Mouse (Mus musculus) urinary bladder, adult 2 months (tissue): ENCODE measurements around the gene Cemip. TPM values are rescaled to one million over a fixed set of nuclear protein-coding genes. Genes with fewer than 3 reads are reported as not detected.

Experiments used
- DNase-seq: peaks from one replicate; pipeline ENCODE4 v3.0.0; 2022; ENCODE audit warnings: low spot score
- polyA plus RNA-seq: library from polyadenylated mRNA; depleted of rRNA; stranded (reverse); fragments of >200 nt; gene quantifications from 2 replicates; pipeline ENCODE4 v1.2.3, GENCODE M21; 2012

Cemip gene
- polyA plus RNA-seq, 1 experiment, result 0.37 TPM

DNA sequence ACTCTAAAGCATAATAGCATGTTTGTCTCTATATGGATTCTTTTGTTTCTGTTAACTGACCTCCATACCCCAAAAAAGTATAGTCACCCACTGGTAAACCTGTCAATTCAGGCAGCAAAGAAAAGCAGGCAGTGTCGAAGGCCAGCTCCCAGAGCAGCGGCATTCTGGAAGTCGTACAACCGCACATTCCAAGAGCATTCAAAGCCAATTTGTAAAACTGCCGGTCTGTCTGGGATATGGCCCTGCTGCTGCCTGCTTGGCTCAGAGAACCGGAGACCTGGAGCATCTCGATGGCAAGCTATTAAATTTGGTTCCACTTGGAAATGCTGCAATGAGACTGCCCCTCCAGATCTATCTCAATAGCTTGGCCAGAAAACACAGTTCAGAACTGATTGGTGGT lies 113.8 kb downstream of the Cemip start:
- no peak for DNase-seq

DNA sequence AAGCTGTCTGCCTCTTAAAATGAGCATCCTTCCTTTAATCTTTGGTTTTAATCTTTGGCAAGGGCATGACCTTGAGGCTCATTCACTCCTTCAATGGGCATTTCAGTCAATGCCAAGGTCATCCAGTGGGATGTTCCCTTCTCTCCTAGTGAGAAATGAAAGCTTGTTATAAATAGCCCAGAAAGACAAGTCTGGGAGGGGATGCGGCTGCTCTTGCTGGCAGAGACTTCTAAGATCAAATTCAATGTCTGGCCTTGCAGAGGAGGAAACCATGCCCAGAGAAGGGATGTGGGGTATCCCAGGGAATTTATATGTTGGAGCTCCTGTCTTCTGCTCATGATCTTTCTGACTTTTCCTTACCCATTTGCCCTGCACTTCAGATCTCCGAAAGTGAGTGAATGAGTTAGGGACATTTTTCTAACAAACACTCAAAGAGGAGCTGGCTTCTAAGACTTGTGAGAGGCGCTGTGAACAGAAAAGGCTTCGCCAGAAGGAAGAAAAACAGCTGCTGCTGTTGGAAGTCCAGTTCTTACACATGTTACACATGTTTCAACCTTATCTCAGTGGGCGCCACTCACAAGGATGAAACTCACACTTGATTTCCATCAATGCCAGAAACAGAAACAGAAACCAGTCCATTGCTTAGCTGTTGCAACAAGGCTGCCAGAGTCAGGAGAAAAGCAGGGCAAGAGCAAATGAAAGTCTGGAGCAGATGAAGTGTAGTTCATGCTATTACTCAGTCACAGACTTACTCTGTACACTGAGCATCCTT lies 120.1 kb downstream of the Cemip start:
- DNase-seq, result no peak

DNA sequence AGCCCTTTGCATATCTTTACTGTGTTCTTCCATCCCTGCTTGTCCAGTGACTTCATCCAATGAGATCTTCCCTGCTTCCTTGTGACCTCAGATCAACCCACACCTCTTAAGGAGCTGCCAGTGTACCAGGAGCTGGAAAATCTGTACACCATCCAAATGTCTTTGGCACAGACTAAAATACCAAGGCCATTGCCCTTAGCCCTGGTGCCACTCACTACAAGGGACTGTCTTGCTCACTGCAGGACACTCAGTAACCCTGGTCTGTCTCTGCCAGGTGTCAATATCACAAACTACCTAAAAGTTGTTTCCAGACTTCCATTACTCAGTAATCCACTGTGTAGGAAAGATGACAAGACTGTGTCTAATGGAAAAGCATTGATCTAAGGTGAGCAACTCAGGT lies 121.1 kb downstream of the Cemip start:
- DNase-seq, result no peak

DNA sequence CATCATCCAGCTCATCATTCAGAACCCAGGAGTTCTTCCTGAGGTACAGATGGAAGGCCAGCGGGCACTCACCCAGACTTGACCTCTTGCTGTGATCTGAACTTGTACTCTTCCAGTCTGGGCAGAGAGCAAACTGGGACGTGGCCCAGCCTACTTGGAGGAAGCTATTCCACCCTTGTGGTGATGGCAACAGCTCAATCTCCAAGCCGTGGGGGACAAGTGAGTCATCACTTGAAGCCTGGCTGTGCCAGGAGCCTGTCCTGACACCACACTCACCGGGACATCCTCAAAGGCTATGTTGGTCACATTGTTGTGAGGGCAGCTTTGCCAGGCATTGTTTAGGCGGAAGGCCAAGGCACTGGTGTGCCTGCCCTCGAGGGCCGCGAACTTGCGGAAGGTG lies 133.8 kb downstream of the Cemip start:
- DNase-seq, result no peak

DNA sequence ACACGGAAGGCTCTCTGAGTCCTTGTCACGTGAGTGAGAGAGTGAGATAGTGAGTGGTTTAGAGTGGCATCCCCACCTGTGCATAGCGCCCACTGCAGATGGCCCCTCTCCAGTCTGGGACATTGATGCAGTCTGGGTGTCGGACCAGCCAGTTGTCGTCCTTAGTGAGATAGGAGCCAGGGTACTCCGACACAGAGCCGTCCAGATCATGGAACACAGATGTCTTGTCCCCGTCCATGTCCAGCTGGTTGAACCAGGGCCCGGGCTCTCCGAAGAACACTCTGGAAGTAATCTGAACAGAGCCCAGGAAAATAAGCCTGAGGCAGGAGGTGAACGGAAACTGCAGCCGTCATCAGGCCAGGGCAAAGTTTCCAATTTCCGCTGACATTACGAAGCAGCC lies 135.0 kb downstream of the Cemip start:
- DNase-seq, result no peak

DNA sequence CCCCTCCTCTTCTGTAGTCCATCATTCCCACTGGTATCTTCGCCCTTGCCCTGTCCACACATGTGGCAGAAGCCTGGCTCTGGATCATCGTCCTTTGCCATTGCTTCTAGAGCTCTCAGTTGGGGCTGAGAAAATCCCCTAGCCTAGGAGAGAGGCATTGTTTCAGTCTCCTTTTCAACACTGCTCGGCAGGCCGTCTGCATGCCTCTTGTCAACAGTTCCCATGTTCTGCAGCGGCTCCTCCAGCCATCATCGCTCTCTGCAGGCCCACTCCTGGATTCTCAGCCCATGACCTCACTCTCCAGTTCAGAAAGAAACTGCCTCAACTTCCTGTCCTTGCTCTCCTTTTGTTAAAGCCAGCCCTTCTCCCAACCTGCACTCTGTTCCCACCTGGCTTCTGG lies 136.6 kb downstream of the Cemip start:
- DNase-seq, result no peak

DNA sequence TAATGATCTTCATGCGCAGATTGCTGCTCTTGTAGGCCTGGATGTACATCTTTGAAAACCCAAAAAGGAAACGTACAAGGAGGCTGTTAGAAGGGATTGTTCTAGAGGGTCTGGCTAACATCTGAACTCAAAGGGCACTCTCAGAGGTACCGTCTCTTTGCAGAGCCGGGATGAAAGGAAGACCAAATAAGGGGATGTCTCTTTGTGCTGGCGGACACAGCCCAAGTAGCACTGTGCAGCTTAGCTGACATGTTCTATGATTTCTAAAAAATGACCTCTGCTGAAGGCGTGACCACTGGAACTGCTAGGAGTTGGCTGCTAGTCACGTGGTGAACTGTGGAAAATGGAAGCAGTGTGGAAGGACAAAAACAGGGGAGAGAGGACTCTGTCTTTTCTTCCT lies 137.6 kb downstream of the Cemip start:
- no peak for DNase-seq

DNA sequence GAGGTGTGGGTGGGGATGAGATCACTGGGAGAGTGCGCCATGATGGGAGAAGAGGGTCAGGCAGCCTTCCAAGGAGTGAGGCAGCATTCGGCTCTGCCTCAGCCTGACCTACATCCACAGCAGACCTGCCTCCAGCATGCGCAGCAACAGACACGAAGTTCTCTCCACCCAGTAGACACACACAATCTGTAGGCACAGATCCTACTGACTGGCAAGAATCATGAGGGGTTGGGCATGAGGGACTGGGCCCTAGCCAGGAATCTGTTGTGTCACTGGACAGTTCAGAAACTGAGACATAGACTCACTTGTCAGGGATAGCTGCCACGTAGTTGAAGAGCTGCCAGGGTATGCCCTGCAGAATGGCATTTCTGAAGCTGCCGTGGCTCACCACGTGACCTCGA lies 144.6 kb downstream of the Cemip start:
- no peak for DNase-seq

DNA sequence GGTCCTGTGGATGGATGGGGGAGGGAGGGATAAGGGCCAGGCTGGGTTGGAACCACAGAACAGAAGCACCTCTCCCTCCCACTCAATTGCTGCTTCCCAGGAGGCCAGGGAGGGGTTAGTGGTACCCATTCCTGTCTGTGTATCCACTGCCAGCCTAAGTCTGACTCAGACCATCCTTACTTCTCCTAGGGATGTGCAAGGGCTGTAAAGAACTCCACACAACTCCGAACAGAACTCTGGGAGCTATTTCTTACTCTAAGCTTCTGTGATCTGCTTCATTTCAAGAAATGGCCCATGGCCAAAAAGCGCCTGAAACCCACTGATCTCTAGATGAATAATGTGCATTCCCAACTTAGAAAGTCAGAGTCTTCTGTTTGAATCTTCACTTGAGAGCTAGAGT lies 146.2 kb downstream of the Cemip start:
- DNase-seq, result no peak

DNA sequence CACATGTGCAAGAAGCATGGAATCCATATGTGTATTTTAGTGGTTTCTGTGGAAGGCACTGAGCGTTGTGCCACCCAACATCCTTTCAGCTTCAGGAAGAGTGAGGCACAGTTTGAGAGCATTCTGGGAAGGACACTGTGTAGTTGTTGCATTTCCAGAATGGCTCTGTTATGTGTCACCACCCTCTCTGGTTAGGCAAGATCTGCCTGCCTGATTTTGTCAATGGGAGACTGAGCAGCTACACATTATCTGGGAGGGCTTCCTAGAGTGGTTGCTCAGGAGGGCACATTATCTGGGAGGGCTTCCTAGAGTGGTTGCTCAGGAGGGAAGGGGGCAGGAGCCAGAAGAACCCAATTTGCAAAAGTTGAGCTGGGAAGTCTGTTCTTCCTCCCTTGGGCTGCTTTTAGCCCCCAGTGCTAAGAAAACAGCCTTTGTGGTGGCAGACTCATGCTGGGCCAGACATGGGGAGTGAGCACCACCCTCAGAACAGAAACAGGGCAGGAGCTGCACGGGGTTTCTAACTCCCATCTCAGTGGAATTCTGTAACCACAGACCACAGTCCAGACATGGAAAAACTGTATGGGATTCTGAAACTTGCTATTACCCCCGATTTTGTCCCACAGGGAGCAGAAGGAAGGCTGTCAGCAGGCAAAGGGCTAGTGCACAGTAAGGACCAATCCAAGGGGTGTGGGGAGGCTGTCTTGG lies 147.1 kb downstream of the Cemip start:
- DNase-seq, result no peak

DNA sequence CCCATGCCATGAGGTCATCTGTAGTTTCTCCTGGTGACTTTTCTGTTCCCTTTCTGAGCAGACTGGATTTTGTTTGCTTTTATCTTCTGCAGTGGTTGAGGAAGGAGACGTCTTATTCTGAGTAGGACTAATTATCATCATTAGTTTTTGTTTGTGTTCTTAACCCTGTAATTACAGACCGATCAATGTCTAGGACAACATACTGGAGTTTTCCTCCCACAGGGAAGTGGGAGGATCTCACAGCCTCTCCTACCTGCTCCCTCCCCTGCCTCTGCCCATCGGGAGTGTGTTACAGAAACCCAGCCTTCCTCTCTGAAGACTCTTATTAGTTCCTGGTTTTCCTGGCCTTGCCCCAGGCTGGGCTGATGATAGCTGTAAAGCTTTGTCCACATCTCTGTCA lies 164.7 kb downstream of the Cemip start:
- DNase-seq, result no peak

DNA sequence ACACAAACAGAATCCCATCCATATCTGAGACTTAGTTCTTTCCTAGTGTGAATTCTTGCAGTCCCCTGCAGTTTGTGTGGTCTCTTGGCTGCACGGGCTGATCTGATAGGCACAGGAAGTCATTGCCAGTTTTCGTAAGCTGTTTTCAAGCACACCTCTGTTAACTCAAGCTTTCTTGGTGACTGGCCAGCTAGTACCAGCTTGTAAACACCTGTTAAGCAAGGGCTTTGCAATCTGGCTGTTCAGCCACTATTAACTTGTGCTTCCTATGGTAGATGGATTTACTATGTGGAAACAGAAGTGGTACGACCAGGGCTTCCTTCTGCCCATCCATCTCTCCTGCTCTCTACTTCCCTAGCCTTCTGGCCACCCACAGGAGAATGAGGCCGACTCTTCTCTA lies 166.1 kb downstream of the Cemip start:
- no peak for DNase-seq

DNA sequence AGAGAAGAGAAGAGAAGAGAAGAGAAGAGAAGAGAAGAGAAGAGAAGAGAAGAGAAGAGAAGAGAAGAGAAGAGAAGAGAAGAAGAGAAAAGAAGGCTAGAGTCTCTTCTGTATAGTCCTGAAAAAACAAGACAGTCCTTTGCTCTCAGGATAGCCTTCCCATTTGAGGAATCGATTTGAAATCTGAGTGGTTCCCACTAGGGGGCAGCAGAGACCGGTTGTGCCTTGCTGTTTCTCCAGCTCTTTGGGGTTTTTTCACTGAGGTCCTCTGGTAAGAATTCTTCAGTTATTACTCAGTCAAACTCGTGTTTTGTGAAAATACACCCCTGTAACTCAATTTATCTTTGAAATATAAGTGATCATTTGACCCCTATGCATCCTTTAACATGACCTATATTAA lies 171.7 kb downstream of the Cemip start:
- peak; percentile 58 for DNase-seq

DNA sequence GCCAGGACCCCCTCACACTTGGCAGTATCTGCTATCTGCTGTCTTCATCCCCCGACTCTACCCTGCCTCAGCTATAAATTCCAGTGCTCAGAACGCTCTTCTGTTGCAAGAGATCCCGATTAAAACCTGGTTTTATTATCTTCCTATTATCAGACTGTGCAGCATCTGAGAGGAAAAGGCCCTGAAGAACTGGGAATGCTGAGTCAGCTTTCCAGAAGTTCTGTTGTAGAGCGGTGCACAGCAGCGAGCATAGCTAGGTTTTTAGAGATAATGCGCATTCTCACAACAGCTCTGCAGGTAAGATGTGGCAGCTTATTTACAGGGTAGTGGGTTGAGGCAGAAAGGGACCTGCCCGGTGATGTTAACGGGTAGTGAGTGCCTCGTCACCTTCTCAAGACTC lies 172.3 kb downstream of the Cemip start:
- DNase-seq, result no peak

DNA sequence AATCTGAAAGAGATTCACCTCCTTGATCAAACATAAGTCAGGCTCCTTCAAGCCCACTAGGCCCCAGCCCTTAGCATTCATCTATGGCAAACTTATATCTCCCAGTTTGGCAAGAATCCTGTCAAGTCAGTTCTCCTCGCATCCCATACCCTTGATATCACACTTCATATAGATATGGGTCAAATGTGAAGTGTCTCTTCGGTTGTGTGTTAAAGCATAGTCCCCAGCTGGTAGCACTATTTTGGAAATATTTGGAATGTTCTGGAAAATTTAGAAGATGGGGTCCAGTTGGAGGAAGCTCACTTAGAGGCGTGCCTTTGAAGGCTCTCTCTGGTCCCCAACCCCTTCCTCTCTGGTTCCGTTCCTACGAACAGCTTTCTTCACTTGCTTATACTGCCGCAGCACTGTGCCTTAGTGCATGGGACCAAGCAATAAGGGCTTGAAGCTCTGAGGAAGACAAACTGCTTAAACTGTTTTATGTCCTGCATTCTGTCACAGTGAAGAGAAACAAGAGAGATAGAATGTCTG lies 172.8 kb downstream of the Cemip start:
- no peak for DNase-seq

DNA sequence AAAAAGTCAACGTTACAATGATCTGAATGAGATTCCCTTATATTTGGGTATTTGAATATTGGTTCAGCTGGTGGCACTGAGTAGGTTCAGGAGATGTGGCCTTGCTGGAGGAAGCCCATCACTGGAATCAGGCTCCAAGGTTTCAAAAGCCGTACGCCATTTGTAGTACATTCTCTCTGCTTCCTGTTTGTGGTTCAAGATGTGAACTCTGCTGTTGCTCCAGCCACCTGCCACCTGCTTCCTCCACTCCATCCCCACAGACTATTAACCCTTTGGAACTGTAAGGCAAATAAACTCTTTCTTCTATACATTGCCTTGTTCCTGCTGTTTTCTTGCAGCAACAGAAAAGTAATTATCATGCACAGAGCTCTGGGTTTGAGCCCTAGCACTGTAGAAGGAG lies 174.4 kb downstream of the Cemip start:
- DNase-seq, result no peak

DNA sequence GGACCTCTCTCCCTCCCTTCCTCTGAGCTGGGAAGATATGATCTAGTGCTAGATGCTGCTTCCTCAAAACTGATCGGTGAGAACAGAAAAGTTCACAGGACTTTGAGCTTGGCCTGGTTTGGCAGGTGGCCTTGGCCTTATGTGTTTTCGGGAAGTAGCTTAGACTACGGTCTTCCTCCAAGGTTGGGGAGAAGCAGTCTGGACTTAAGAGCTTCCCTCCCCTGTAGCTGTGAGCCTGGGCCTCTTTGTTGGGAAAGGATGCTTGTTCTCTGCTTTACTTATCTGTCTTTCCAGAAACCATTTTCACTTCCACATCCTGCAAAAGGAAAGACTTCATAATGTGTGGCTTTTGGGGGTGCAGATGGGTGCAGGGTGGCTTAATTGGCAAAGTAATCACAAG lies 181.5 kb downstream of the Cemip start:
- no peak for DNase-seq

DNA sequence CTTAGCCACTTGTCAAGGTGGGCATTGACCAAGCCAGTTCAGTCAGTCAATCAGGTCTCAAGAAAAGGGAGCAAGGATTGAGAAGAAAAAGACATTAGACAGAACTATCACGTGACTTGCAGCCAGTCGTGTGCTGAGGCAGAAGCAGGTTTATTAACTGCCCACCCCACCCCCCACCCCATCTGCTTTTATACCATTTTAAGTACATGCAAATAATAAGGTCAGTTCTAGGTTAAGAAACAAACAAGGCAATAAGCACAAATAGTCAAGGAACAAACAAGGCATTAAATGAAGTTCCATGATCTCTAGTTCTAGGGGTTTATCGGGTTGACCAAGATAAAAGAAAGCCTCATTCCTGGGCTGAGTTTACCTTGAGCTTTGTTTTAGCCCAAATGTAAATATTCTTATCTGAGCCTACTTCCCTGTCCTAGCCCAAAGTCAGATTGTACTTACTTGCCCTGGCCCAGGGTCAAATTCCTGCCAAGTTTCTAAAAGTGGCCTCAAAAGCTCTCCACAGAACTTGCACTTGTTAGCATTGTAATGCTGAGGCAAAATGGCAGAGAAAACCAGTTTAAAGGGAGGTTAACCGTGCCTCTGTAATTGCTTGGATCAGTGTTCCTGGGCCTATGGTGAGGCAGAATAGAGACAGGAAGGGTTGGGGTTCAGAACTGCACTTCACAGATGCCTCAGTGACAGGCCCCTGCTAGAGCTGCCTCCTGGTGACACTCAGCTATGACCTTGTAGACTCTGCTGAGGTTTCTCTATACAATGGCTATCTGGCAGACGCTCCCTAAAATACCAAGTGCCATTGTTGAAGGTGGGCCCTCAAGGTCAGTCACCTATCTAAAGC lies 183.8 kb downstream of the Cemip start:
- no peak for DNase-seq

DNA sequence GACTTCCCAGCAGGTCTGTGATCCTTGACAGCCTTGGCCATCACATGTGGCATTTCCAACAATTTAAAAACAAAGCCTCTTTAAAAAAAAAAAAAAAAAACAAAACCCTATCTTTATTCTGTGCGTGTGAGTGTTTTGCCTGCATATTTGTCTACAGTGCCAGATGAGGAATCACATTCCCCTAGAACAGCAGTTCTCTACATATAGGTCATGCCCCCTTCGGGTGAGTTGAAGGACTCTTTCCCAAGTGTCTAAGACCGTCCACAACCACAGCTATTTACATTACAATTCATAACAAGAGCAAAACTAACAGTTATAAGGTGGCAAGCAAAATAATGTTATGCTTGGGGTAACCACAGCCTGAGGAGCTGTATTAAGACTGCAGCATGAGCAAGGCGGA lies 184.9 kb downstream of the Cemip start:
- no peak for DNase-seq

DNA sequence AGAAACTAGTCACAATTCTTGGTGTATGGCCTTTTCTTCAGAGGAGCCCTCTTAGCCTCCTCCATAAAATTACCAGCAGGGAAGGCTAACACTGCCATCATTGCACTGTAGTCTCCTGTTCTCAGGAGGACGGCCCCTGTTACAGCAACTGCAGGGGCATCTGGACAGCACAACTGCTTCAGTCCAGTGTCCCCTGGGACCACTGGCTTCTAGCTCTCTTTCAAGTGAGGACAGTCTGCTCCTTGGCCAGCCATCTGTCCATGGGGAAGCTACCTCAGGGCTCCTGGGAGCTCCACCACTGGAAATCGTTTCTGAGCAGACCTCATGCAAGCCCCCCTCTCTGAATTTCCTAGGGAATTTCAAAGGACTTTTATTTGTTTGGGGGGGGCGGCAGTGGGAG lies 185.8 kb downstream of the Cemip start:
- no peak for DNase-seq

DNA sequence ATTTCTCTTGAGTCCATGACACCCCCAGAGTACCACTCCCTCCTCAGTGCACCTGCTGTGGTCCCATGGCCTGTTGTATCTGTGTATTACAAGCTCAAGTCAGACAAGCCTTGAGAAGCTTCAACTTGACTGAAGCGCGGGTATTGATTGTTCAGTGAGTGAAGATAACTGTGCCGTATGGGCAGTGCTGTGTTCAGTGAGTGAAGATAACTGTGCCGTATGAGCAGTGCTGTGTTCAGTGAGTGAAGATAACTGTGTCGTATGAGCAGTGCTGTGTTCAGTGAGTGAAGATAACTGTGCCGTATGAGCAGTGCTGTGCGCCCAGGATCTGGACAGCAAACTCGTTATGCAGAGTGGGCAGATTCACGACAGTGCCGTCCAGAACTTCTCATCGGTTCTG lies 188.0 kb downstream of the Cemip start:
- DNase-seq, result no peak

DNA sequence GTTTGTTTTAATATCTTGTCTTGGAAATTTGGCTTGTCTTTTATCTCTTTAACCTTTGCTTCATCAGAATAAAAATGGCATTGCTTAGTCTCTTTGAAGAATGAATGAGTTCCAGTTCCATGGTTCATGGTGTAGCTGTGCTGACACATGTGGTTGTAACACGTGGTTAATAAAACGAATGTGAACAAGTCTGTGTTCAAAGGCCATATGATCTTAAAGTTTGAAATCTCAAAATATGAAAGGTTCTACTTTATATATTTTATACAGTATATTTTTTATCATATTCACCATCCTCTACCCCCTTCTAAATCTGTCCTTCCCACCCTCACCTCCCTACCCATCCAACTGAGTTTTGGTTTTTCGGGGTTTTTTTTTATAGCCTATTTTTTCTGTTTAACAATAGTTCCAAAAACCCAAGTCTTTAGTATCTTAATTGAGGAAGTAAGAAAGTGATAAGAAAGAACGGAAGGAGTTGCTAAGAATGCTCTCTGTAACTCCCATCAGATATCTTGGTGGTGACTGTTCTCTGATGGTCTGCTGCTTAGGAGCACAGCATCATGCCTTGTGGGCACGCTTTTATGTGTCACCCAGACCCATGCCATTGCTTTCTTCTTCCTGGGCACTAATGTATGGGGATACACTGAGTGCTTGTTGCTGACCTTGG lies 190.1 kb downstream of the Cemip start:
- no peak for DNase-seq
